8 mouse cellular contexts compared by ENCODE assay signal in the genomic region with DNA sequence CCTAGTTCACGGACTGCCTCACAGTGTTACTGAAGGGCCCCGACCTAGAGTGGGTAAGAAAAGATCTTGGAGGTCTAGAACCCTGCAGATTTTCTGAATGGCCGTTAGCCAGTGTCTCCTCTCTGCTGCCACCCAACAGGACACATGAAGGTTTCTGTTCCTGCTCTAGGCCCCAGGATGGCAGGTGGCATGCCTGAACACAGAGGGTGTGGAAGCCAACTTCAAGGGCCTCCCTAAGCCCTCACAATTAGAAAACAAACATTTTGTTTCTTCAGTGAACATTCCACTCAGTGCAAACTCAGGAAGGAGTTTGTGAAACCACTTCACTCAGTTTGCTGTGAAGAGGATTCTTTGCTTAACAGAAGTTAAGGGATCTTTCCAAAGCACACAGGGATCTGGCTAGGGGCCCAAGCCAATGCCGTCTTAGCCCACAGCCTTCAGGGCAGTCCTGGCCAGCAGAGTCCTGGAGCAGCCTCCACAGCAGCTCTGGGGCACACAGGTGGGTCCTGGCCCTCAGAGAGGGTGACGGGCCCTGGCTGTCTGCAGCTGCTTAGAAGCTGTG.
DNase-seq lines count a peak whose midpoint lies in the region; ATAC-seq and TF ChIP-seq lines count a peak whose summit lies in the region.
"Had no signal": no experiment of that assay in that cellular context is flagged by ENCODE, and none has a peak within 500 bp of the region (broad histone marks: within the 10 kb centered on the region; RNA-seq: fewer than 3 reads in every experiment).

No protein-coding gene starts in this region.

- H3K9me3 ChIP-seq in heart, embryonic 15.5 days (replicated peaks): no peaks in the 10 kb centered on the region
- no peaks in the 10 kb centered on the region for H3K9me3 ChIP-seq in CH12.LX (replicated peaks; ENCODE audit: low read length)

- no peak for TF ChIP-seq POLR2A in CH12.LX (IDR thresholded peaks at IDR 0.05; ENCODE audit: low read depth, low read length)
- TF ChIP-seq POLR2A in lung, adult 2 months (IDR thresholded peaks at IDR 0.05; ENCODE audit: borderline replicate concordance, extremely low read depth, low read depth, low read length): no peak

- no peak overlapping the region for H3K4me3 ChIP-seq in heart, embryonic 15.5 days
- no peak overlapping the region for H3K4me3 ChIP-seq in CH12.LX (replicated peaks in 1 of 3; ENCODE audit: low read depth in 2 of 3, low read length in 2 of 3, poor library complexity in 1 of 3)
- H3K4me3 ChIP-seq in brown adipose tissue, adult 24 weeks (ENCODE audit: insufficient read depth, low read depth, low read length): no peak overlapping the region
- no peak overlapping the region for H3K4me3 ChIP-seq in lung, adult 2 months (replicated peaks; ENCODE audit: extremely low read depth, low read depth, low read length)

- dilution Hi-C loops in CH12.LX (cut with MboI; ENCODE audit: extremely low pct_ligation_motif_present, extremely low pct_unique_long_range_greater_than_20kb, low sequenced_read_pairs): no loop called here

- H3K4me1 ChIP-seq in heart, embryonic 15.5 days (replicated peaks): peaks cover 54% of the 10 kb centered on the region
- peaks cover 43 to 80% of the 10 kb centered on the region in 2 experiments for H3K4me1 ChIP-seq in CH12.LX (ENCODE audit: control insufficient read depth in 1 of 2, insufficient read depth in 2 of 2)
- H3K4me1 ChIP-seq in brown adipose tissue, adult 24 weeks (ENCODE audit: control insufficient read depth, insufficient read depth, insufficient read length, low read length): peaks cover 55% of the 10 kb centered on the region
- peaks cover 31% of the 10 kb centered on the region for H3K4me1 ChIP-seq in lung, adult 2 months (ENCODE audit: control insufficient read depth, insufficient read depth, low read length)

- peak overlapping the region; percentile 71 for H3K27ac ChIP-seq in heart, embryonic 15.5 days
- H3K27ac ChIP-seq in CH12.LX (ENCODE audit: insufficient read depth, low read depth): no peak overlapping the region
- H3K27ac ChIP-seq in brown adipose tissue, adult 24 weeks (replicated peaks; ENCODE audit: low read depth, low read length): peak overlapping the region; percentile 64

- no peak for TF ChIP-seq RAD21 in CH12.LX (IDR thresholded peaks at IDR 0.05; ENCODE audit: low read depth, low read length)

- no peaks in the 10 kb centered on the region for H3K79me2 ChIP-seq in CH12.LX (replicated peaks; ENCODE audit: control insufficient read depth, extremely low read depth, insufficient read depth, poor library complexity, severe bottlenecking)

- H3K9ac ChIP-seq in heart, embryonic 15.5 days: no peak overlapping the region
- H3K9ac ChIP-seq in CH12.LX (ENCODE audit: insufficient read depth, low read depth): no peak overlapping the region

- WGBS in heart, embryonic 15.5 days: 76% methylated on average over 5 of the region's 5 CpGs
- 67% methylated on average over 5 of the region's 5 CpGs for WGBS in lung, adult 2 months

- TF ChIP-seq CTCF in CH12.LX (conservative IDR thresholded peaks at IDR 0.05 in 1 of 2, IDR thresholded peaks at IDR 0.05 in 1 of 2; ENCODE audit: low read depth in 2 of 2, low read length in 2 of 2): no peak
- no peak for TF ChIP-seq CTCF in lung, adult 2 months (IDR thresholded peaks at IDR 0.05; ENCODE audit: insufficient read depth, low read length)

- in situ Hi-C loops in CH12.LX (cut with MboI; ENCODE audit: low pct_ligation_motif_present, low pct_unique_long_range_greater_than_20kb, low sequenced_read_pairs): no loop called here

- no peak for DNase-seq in heart, adult 8-10 months (ENCODE audit: low spot score)
- DNase-seq in CH12.LX (ENCODE audit: extremely low read depth): no peak
- DNase-seq in lung, adult 2 months: peak; percentile 80
- no peak for DNase-seq in thymus, postnatal 25 days
- DNase-seq: thymus, adult 18-20 months had no signal

- H3K36me3 ChIP-seq in heart, embryonic 15.5 days: no peaks in the 10 kb centered on the region
- peaks cover 8 to 50% of the 10 kb centered on the region in 2 experiments for H3K36me3 ChIP-seq in CH12.LX (replicated peaks in 1 of 2; ENCODE audit: control insufficient read depth in 1 of 2, insufficient read depth in 1 of 2, low read length in 1 of 2)

- H3K27me3 ChIP-seq in heart, embryonic 15.5 days: no peaks in the 10 kb centered on the region
- no peaks in the 10 kb centered on the region for H3K27me3 ChIP-seq in CH12.LX (replicated peaks)

- H3K4me2 ChIP-seq in heart, embryonic 15.5 days: no peak overlapping the region
- H3K4me2 ChIP-seq in CH12.LX (ENCODE audit: insufficient read depth, low read depth, poor library complexity, severe bottlenecking): no peak overlapping the region

- no peak for TF ChIP-seq EP300 in CH12.LX (IDR thresholded peaks at IDR 0.05; ENCODE audit: low read length)

- ATAC-seq in heart, embryonic 15.5 days (replicated peaks; ENCODE audit: insufficient number of reproducible peaks, insufficient read depth, low FRiP score, low read depth): no peak
- no peak for ATAC-seq in frontal cortex, adult (ENCODE audit: low TSS enrichment)

TF ChIP-seq in CH12.LX, 34 proteins besides CTCF, POLR2A, EP300 and RAD21:
- no peak for TF ChIP-seq E2F4 (IDR thresholded peaks at IDR 0.05; ENCODE audit: insufficient replicate concordance, low read depth, low read length)
- no peak for TF ChIP-seq GABPA (IDR thresholded peaks at IDR 0.05; ENCODE audit: insufficient replicate concordance, low read depth, low read length)
- TF ChIP-seq POLR2AphosphoS2 (IDR thresholded peaks at IDR 0.05; ENCODE audit: low read depth, low read length): no peak
- TF ChIP-seq USF2 (conservative IDR thresholded peaks at IDR 0.05; ENCODE audit: low read depth, low read length): no peak
- no peak for TF ChIP-seq CHD2 (IDR thresholded peaks at IDR 0.05; ENCODE audit: low read length)
- TF ChIP-seq SIN3A (IDR thresholded peaks at IDR 0.05; ENCODE audit: low read length): no peak
- peak; percentile 44; the same call in 1 of the 2 replicates for TF ChIP-seq IRF4 (IDR thresholded peaks at IDR 0.05; ENCODE audit: low read depth, low read length)
- no peak for TF ChIP-seq MXI1 (IDR thresholded peaks at IDR 0.05; ENCODE audit: low read depth, low read length)
- no peak for TF ChIP-seq JUN (IDR thresholded peaks at IDR 0.05; ENCODE audit: insufficient read depth, low read depth, low read length)
TF ChIP-seq in CH12.LX: peak in this region for 1.
